Mouse (Mus musculus): ENCODE results near the gene Pitpnb. TPM values are rescaled to one million over a fixed set of nuclear protein-coding genes. Genes with fewer than 3 reads are reported as not detected.

The Pitpnb gene
- polyA plus RNA-seq, 1 experiment from 2014 or later = 78.8 TPM

DNA sequence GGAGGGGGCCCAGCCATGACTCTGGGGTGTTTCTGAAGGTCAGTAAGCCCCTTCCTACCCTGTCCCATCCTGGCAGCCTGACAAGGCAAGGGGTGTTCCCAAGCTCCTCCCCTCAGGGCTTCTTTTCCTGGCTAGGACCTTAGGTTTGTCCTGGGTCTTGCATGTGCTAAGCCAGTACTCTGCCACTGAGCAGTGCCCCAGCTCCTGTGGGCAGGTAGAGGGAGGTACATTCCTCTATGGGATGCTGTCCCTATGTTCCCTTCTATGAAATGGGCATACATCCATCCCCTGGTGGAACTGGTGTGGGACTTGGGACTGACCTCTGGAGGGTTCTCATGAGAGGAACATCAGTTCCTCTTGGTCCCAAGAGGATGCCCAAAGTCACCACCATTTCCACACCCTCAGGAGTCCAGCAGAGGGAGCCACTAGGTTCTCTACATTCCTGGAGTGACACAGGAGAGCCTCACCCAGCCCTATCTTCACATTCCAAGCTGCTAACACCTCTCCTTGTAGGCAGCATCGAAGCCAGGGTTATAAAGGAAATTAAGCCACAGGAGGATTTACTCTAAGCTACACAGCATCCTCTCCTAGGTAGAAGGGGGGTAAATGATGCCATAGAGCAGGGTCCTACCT is 79.0 kb downstream of the Pitpnb start:
- Histone ChIP-seq H3K27me3 (ENCODE audit: control insufficient read depth, insufficient read depth, low read length) (peaks cover 16% of the 10 kb centered on the region), H3K27ac (ENCODE audit: low read depth, low read length) (0 out of 2 replicates have a peak overlapping the region, but pooled peaks have one; percentile 50), H3K36me3 (ENCODE audit: control insufficient read depth, insufficient read depth, low read length) (no peaks in the 10 kb centered on the region), H3K4me2 (no peak overlapping the region), H3K9me3 (replicated peaks; ENCODE audit: control insufficient read depth, low read length) (no peaks in the 10 kb centered on the region), H3K4me3 (ENCODE audit: low read depth, low read length) (no peak overlapping the region), H3K4me1 (ENCODE audit: control insufficient read depth, insufficient read depth, low read length) (peaks cover 29% of the 10 kb centered on the region), H3K9ac (ENCODE audit: low read depth, low read length) (no peak overlapping the region)
- no peak for ATAC-seq (replicated peaks; ENCODE audit: insufficient number of reproducible peaks, low FRiP score, low TSS enrichment)
- 0% methylated on average over 1 of the region's 1 CpGs for WGBS (ENCODE audit: insufficient replicate concordance)

DNA sequence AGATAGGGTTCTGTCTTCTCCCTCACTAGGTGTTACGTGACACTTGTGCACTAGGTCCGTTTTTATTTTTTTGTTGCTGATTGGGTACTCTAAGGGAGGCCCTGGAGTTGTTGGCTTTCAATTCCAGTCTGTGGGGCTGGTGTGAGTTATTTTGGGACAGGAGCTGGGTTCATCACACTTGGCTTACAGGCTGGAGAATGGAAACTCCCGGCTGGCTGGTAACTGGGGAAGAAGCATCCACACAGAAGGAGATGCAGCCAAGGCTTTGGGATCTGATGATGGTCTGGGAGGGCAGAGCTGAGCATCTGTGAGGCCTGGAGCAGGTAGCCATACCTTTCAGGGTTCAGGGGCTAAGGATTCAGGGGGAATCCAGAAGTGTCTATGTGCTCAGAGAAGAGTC is 80.1 kb downstream of the Pitpnb start:
- Histone ChIP-seq H3K27me3 (ENCODE audit: control insufficient read depth, insufficient read depth, low read length) (peaks cover 14% of the 10 kb centered on the region), H3K27ac (ENCODE audit: low read depth, low read length) (no peak overlapping the region), H3K4me3 (ENCODE audit: low read depth, low read length) (no peak overlapping the region), H3K36me3 (ENCODE audit: control insufficient read depth, insufficient read depth, low read length) (no peaks in the 10 kb centered on the region), H3K4me2 (no peak overlapping the region), H3K9me3 (replicated peaks; ENCODE audit: control insufficient read depth, low read length) (no peaks in the 10 kb centered on the region), H3K4me1 (ENCODE audit: control insufficient read depth, insufficient read depth, low read length) (peaks cover 29% of the 10 kb centered on the region), H3K9ac (ENCODE audit: low read depth, low read length) (no peak overlapping the region)
- 42% methylated on average over 3 of the region's 3 CpGs for WGBS (ENCODE audit: insufficient replicate concordance)
- ATAC-seq (replicated peaks; ENCODE audit: insufficient number of reproducible peaks, low FRiP score, low TSS enrichment) = no peak

DNA sequence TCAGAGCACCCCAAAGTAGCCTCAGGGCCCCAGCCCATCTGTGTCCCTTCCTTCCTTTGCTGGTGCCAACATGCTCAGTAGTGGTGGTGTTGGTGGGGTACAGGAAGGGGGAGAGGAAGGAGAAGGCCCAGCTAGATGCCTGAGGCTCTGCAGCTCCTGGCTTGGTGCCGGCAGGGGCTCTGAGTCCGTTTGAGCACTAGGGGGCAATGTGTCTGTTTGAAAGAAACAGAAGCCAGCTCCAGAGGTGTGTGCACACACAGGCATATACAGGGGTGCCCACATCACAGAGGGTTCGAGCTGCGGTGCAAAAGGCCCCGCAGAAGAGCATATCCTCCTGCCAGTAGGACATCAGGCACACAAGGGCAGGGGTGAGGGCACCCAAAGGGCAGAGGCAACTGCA is 83.6 kb downstream of the Pitpnb start:
- Histone ChIP-seq H3K36me3 (ENCODE audit: control insufficient read depth, insufficient read depth, low read length) (no peaks in the 10 kb centered on the region), H3K9ac (ENCODE audit: low read depth, low read length) (no peak overlapping the region), H3K9me3 (replicated peaks; ENCODE audit: control insufficient read depth, low read length) (no peaks in the 10 kb centered on the region), H3K4me1 (ENCODE audit: control insufficient read depth, insufficient read depth, low read length) (peaks cover 26% of the 10 kb centered on the region), H3K27ac (ENCODE audit: low read depth, low read length) (no peak overlapping the region), H3K4me2 (no peak overlapping the region), H3K4me3 (ENCODE audit: low read depth, low read length) (no peak overlapping the region), H3K27me3 (ENCODE audit: control insufficient read depth, insufficient read depth, low read length) (peaks cover 21% of the 10 kb centered on the region)
- ATAC-seq (replicated peaks; ENCODE audit: insufficient number of reproducible peaks, low FRiP score, low TSS enrichment) = no peak; the same call in 1 of the 2 replicates
- WGBS (ENCODE audit: insufficient replicate concordance) = 0% methylated on average over 5 of the region's 5 CpGs

DNA sequence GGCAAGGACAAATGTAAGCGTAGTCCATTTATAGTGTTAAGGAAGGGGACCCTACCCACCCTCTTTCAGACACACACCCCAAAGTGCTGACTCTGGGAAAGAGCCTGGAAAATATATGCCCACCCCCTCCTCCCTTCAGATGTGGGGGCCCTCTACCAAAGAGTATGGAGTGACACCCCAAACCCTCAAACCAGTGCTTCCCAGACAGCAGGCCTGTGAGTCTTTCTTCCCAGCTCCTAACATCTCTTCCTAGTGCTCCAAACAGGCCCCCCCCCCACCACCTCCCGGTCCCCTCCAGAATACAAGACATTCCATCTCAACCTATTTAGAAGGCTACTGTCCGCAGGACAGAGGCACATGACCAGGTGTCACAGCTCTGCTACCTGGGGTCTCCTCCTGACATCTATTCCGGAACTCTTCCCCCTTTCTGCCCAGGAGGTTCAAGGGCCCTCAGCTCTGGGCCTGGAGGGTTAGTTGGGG is 84.2 kb downstream of the Pitpnb start:
- Histone ChIP-seq H3K27me3 (ENCODE audit: control insufficient read depth, insufficient read depth, low read length) (peaks cover 27% of the 10 kb centered on the region), H3K36me3 (ENCODE audit: control insufficient read depth, insufficient read depth, low read length) (no peaks in the 10 kb centered on the region), H3K9ac (ENCODE audit: low read depth, low read length) (0 out of 2 replicates have a peak overlapping the region, but pooled peaks have one; percentile 22), H3K4me3 (ENCODE audit: low read depth, low read length) (no peak overlapping the region; the same call in 1 of the 2 replicates), H3K9me3 (replicated peaks; ENCODE audit: control insufficient read depth, low read length) (no peaks in the 10 kb centered on the region), H3K27ac (ENCODE audit: low read depth, low read length) (no peak overlapping the region), H3K4me2 (no peak overlapping the region; the same call in 1 of the 2 replicates), H3K4me1 (ENCODE audit: control insufficient read depth, insufficient read depth, low read length) (peaks cover 27% of the 10 kb centered on the region)
- ATAC-seq (replicated peaks; ENCODE audit: insufficient number of reproducible peaks, low FRiP score, low TSS enrichment) = no peak
- 39% methylated on average over 4 of the region's 4 CpGs for WGBS (ENCODE audit: insufficient replicate concordance)

DNA sequence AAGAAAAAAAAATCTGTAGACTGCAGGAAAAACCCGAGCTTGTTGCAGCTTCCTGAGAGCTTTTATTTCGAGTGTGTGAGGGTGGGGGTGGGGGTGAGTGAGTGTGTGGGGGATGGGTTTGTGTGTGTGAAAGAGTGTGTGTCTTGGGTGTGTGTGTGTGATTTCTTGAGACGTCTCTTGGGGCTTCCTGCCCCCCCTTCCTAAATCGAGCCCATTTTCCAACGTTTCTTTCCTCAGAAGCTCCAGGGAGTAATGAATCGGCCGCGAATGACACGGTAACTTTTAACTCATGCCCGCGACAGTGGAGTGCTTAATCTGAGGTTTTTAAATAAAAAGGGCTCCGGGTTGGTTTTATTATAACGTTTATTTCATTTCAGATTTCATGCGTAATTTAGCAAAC is 85.0 kb downstream of the Pitpnb start:
- Histone ChIP-seq H3K9ac (ENCODE audit: low read depth, low read length) (peak overlapping the region; percentile 88; the same call in 1 of the 2 replicates), H3K9me3 (replicated peaks; ENCODE audit: control insufficient read depth, low read length) (no peaks in the 10 kb centered on the region), H3K4me2 (peak overlapping the region; percentile 97), H3K4me1 (ENCODE audit: control insufficient read depth, insufficient read depth, low read length) (peaks cover 28% of the 10 kb centered on the region), H3K27me3 (ENCODE audit: control insufficient read depth, insufficient read depth, low read length) (peaks cover 30% of the 10 kb centered on the region), H3K36me3 (ENCODE audit: control insufficient read depth, insufficient read depth, low read length) (no peaks in the 10 kb centered on the region), H3K4me3 (ENCODE audit: low read depth, low read length) (peak overlapping the region; percentile 77), H3K27ac (ENCODE audit: low read depth, low read length) (no peak overlapping the region)
- ATAC-seq (replicated peaks; ENCODE audit: insufficient number of reproducible peaks, low FRiP score, low TSS enrichment) = no peak
- WGBS (ENCODE audit: insufficient replicate concordance) = 2% methylated on average over 14 of the region's 14 CpGs

DNA sequence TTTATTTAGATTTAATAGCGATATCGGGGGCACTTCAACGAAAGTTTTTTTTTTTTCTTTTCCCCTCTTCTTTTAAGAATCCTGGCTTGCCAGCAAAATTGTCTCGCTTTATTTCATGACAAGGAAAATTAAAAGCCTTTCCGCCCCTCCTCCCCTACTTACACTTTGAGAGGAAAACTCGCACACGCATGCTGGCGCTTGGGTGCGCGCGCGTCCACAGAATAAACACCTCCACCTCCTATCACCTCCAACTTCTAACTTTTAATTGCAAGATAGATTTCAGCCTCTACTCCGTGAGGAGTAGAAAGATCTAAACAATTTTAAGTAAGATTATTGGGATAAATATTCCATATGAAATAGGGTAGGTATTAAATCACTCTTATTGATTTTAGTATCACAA is 85.5 kb downstream of the Pitpnb start:
- H3K27ac ChIP-seq (ENCODE audit: low read depth, low read length) = peak overlapping the region; percentile 88
- peak overlapping the region; percentile 77 for H3K4me3 ChIP-seq (ENCODE audit: low read depth, low read length)
- H3K4me2 ChIP-seq = peak overlapping the region; percentile 97
- peaks cover 31% of the 10 kb centered on the region for H3K4me1 ChIP-seq (ENCODE audit: control insufficient read depth, insufficient read depth, low read length)
- H3K27me3 ChIP-seq (ENCODE audit: control insufficient read depth, insufficient read depth, low read length) = peaks cover 35% of the 10 kb centered on the region
- WGBS (ENCODE audit: insufficient replicate concordance) = 2% methylated on average over 13 of the region's 13 CpGs
- no peak for ATAC-seq (replicated peaks; ENCODE audit: insufficient number of reproducible peaks, low FRiP score, low TSS enrichment)
- H3K9me3 ChIP-seq (replicated peaks; ENCODE audit: control insufficient read depth, low read length) = no peaks in the 10 kb centered on the region
- peak overlapping the region; percentile 88 for H3K9ac ChIP-seq (ENCODE audit: low read depth, low read length)
- H3K36me3 ChIP-seq (ENCODE audit: control insufficient read depth, insufficient read depth, low read length) = 0 out of 2 replicates have a peak, but pooled peaks cover 3% of the 10 kb centered on the region

DNA sequence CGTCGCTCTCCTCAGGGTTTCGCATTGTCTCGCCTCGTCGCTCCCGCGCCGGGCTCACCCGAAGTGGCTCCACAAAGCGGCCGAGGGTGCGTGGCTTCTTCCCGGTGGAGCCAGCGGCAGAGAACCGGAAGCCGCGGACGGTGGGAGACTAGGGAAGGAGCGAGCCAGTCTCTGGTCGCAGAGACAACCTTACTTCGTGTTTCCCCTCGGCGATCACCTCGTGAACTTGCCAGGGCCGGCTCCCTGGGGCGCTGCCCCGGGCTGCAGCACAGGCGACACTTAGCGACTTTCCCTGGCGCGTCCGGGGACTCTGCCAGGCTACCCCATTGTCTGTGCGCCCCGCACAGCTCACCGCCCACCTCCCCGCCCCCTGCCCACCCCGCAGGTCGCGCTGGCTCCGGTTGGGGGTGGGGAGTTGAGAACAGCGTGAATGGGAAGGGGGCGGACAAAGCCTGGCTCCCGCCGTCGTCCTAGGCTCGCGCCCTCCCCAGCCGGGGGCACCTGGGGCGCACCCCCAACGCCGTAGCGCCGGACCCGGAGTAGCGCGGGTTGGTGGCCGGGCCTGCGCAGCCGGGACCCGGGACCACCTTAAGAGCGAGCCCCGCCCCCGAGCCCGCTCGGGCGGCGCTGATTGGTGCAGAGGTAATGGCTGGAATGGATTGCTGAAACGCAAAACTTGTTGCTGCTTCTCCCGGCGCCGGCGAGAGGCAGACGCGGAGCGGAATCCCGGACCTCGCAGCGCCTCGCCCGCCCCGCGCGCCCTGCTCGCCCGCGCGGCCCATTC is 86.2 kb downstream of the Pitpnb start, which contains the start of gene Mn1:
TSS of gene Mn1 (plus strand) at position 772 of the 784 bp plus-strand sequence.
- Histone ChIP-seq H3K27me3 (ENCODE audit: control insufficient read depth, insufficient read depth, low read length) (peaks cover 42% of the 10 kb centered on the region), H3K36me3 (ENCODE audit: control insufficient read depth, insufficient read depth, low read length) (0 out of 2 replicates have a peak, but pooled peaks cover 3% of the 10 kb centered on the region), H3K4me2 (peak within 1 kb of the TSS; percentile 97), H3K9ac (ENCODE audit: low read depth, low read length) (peak within 1 kb of the TSS; percentile 88), H3K4me1 (ENCODE audit: control insufficient read depth, insufficient read depth, low read length) (peaks cover 38% of the 10 kb centered on the region), H3K27ac (ENCODE audit: low read depth, low read length) (peak within 1 kb of the TSS; percentile 88), H3K4me3 (ENCODE audit: low read depth, low read length) (peak within 1 kb of the TSS; percentile 77), H3K9me3 (replicated peaks; ENCODE audit: control insufficient read depth, low read length) (no peaks in the 10 kb centered on the region)
- peak; percentile 79 for ATAC-seq (replicated peaks; ENCODE audit: insufficient number of reproducible peaks, low FRiP score, low TSS enrichment)
- WGBS (ENCODE audit: insufficient replicate concordance) = under 1% methylated on average over 86 of the region's 88 CpGs

DNA sequence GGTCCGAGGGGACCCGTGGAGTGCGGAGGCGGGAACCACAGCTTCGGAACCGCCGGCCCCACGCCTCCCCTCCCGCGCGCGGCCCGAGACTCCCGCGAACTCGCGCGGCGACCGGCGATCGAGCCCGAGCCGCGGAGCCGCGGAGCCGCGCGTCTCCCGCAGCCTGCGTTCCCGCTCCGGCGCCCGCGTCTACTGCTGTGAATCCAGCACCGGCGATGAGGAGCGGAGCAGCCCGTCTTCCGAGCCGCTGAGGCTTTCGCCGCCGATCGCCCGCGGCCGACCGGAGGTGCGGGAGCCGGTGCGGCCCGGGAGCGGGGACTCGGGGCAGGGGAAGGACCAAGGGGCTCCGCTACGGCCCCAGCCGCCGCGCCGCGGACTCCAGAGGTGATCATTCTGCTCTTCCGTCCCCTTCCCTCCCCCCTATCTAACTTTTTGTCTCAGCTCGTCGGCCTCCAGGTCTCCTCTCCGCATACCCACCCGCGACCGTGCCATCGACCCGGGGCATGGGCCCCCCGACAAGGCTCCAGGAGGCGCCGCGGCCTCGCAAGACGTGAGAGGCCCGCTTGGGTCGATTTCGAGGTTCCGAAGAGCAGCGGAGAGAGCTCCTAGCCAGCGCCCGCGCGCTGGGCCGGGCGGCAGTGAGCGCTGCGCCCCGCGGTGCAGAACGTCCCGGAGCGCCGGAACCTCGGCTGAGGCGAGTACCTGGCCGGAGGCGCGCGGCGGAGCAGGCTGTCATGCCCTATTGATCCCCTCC is 87.0 kb downstream of the Pitpnb start:
- Histone ChIP-seq H3K9ac (ENCODE audit: low read depth, low read length) (peak overlapping the region; percentile 88), H3K36me3 (ENCODE audit: control insufficient read depth, insufficient read depth, low read length) (0 out of 2 replicates have a peak, but pooled peaks cover 3% of the 10 kb centered on the region), H3K27me3 (ENCODE audit: control insufficient read depth, insufficient read depth, low read length) (peaks cover 44% of the 10 kb centered on the region), H3K4me2 (peak overlapping the region; percentile 97), H3K4me3 (ENCODE audit: low read depth, low read length) (peak overlapping the region; percentile 77), H3K27ac (ENCODE audit: low read depth, low read length) (peak overlapping the region; percentile 85), H3K9me3 (replicated peaks; ENCODE audit: control insufficient read depth, low read length) (no peaks in the 10 kb centered on the region), H3K4me1 (ENCODE audit: control insufficient read depth, insufficient read depth, low read length) (peaks cover 44% of the 10 kb centered on the region)
- ATAC-seq (replicated peaks; ENCODE audit: insufficient number of reproducible peaks, low FRiP score, low TSS enrichment) = no peak
- under 1% methylated on average over 89 of the region's 105 CpGs for WGBS (ENCODE audit: insufficient replicate concordance)

All from heart, embryonic 11.5 days (tissue).